In genomic region chr6:28075534-28075933, GRCm38 (mm10) we compare ENCODE assay signal across 28 mouse cellular contexts. TPM values are rescaled to one million over a fixed set of nuclear protein-coding genes. Genes with fewer than 3 reads are reported as not detected.
"Had no signal": no experiment of that assay in that cellular context is flagged by ENCODE, and none has a peak within 500 bp of the region (broad histone marks: within the 10 kb centered on the region; RNA-seq: fewer than 3 reads in every experiment).

No protein-coding gene starts in this region.

- H3K4me2 ChIP-seq: embryonic facial prominence, embryonic 12.5 days; embryonic facial prominence, embryonic 13.5 days; embryonic facial prominence, embryonic 15.5 days; forebrain, embryonic 12.5 days; forebrain, embryonic 13.5 days; forebrain, embryonic 15.5 days had no signal

- ATAC-seq: forebrain, embryonic 13.5 days; forebrain, embryonic 14.5 days; forebrain, embryonic 15.5 days; forebrain, embryonic 16.5 days; forebrain, postnatal 0 days had no signal

- DNase-seq: cerebellum, adult 2 months; cerebellum, adult 8-10 months; cerebellum, adult 9-10 months; cerebellum, adult 9-11 months; cerebellum, postnatal 10 days; cerebellum, postnatal 14 days; cerebellum, postnatal 25 days; cerebellum, postnatal 36 days; embryo, embryonic 11 days; forebrain, postnatal 0 days; gastrocnemius, adult 2 months; gastrocnemius, postnatal 10 days; gastrocnemius, postnatal 14 days; gastrocnemius, postnatal 25 days; gastrocnemius, postnatal 36 days; heart, adult 11 months; heart, adult 18-20 months had no signal

- H3K27me3 ChIP-seq: embryonic facial prominence, embryonic 12.5 days; embryonic facial prominence, embryonic 13.5 days; embryonic facial prominence, embryonic 15.5 days; forebrain, embryonic 12.5 days; forebrain, embryonic 13.5 days; forebrain, embryonic 15.5 days had no signal

- H3K4me3 ChIP-seq: embryonic facial prominence, embryonic 10.5 days; embryonic facial prominence, embryonic 12.5 days; embryonic facial prominence, embryonic 13.5 days; embryonic facial prominence, embryonic 15.5 days; erythroblast, embryonic 14.5 days; forebrain, embryonic 10.5 days; forebrain, embryonic 12.5 days; forebrain, embryonic 13.5 days; forebrain, embryonic 15.5 days; gastrocnemius, adult 2 months had no signal

- H3K9ac ChIP-seq: embryonic facial prominence, embryonic 12.5 days; embryonic facial prominence, embryonic 13.5 days; embryonic facial prominence, embryonic 15.5 days; forebrain, embryonic 12.5 days; forebrain, embryonic 13.5 days; forebrain, embryonic 15.5 days; forebrain, postnatal 0 days had no signal

- H3K4me1 ChIP-seq: embryonic facial prominence, embryonic 10.5 days; embryonic facial prominence, embryonic 12.5 days; embryonic facial prominence, embryonic 13.5 days; embryonic facial prominence, embryonic 15.5 days; forebrain, embryonic 12.5 days; forebrain, embryonic 13.5 days; forebrain, embryonic 15.5 days had no signal

- H3K9me3 ChIP-seq: embryonic facial prominence, embryonic 10.5 days; embryonic facial prominence, embryonic 12.5 days; embryonic facial prominence, embryonic 13.5 days; embryonic facial prominence, embryonic 15.5 days; forebrain, embryonic 10.5 days; forebrain, embryonic 12.5 days; forebrain, embryonic 13.5 days; forebrain, embryonic 15.5 days had no signal

- H3K36me3 ChIP-seq: embryonic facial prominence, embryonic 10.5 days; embryonic facial prominence, embryonic 12.5 days; embryonic facial prominence, embryonic 13.5 days; embryonic facial prominence, embryonic 15.5 days; forebrain, embryonic 10.5 days; forebrain, embryonic 12.5 days; forebrain, embryonic 15.5 days had no signal

- H3K27ac ChIP-seq: embryonic facial prominence, embryonic 10.5 days; embryonic facial prominence, embryonic 12.5 days; embryonic facial prominence, embryonic 13.5 days; embryonic facial prominence, embryonic 15.5 days; forebrain, embryonic 10.5 days; forebrain, embryonic 12.5 days; forebrain, embryonic 13.5 days; forebrain, embryonic 15.5 days; gastrocnemius, adult 2 months had no signal

RNA-seq across cellular contexts. Expression of gene Grm8, which starts 59.4 kb away (rescaled TPM):
- polyA plus RNA-seq: erythroblast, embryonic 14.5 days had no signal
